Mouse (Mus musculus): ENCODE measurements around the gene Exosc5. TPM values are rescaled to one million over a fixed set of nuclear protein-coding genes. Genes with fewer than 3 reads are reported as not detected.

Exosc5 gene
- polyA plus RNA-seq, 1 experiment from 2014 or later: 8.2 TPM

DNA sequence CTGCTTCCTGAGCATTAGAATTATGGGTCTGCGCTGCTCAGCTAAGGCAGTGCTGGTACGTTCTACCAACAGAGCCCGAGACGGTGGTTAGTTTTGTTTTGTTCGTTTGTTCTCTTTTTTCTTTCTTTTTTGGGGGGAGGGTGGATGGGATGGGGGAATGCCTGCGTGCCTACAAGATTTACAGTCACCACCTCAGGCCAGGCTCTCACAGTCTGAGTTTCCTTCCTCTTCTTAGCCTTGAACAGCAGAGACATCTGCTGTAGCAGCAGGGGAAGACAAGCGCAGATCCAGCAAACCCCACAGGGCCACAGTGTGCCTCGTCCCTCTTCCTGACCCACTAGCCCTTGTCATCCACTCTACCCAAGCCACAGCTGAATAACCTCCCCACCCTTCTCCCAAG, 7.7 kb upstream of the Exosc5 start:
- 1% methylated on average over 8 of the region's 8 CpGs for WGBS (ENCODE audit: missing documents)
- Histone ChIP-seq H3K79me2 (ENCODE audit: inconsistent target) (peaks cover 18% of the 10 kb centered on the region; the same call in 1 of the 2 replicates), H3K36me3 (ENCODE audit: inconsistent target) (no peaks in the 10 kb centered on the region), H3K27ac (peak overlapping the region; percentile 77), H3K4me3 (ENCODE audit: inconsistent target) (no peak overlapping the region)

GRCm38 (mm10) chr7:25652244-25652759, 6.7 kb upstream of the Exosc5 start:
- H3K36me3 ChIP-seq (ENCODE audit: inconsistent target): no peaks in the 10 kb centered on the region
- peaks cover 29% of the 10 kb centered on the region; the same call in 1 of the 2 replicates for H3K79me2 ChIP-seq (ENCODE audit: inconsistent target)
- 5% methylated on average over 11 of the region's 12 CpGs for WGBS (ENCODE audit: missing documents)
- H3K4me3 ChIP-seq (ENCODE audit: inconsistent target): no peak overlapping the region
- H3K27ac ChIP-seq: peak overlapping the region; percentile 77; the same call in 1 of the 2 replicates

GRCm38 (mm10) chr7:25655601-25656428, 3.1 kb upstream of the Exosc5 start:
- Histone ChIP-seq H3K4me3 (ENCODE audit: inconsistent target) (no peak overlapping the region), H3K27ac (no peak overlapping the region), H3K79me2 (ENCODE audit: inconsistent target) (peaks cover 54% of the 10 kb centered on the region; the same call in 1 of the 2 replicates), H3K36me3 (ENCODE audit: inconsistent target) (no peaks in the 10 kb centered on the region)
- WGBS (ENCODE audit: missing documents): 72% methylated on average over 11 of the region's 11 CpGs

GRCm38 (mm10) chr7:25657785-25658184, 1.2 kb upstream of the Exosc5 start:
- Histone ChIP-seq H3K79me2 (ENCODE audit: inconsistent target) (peaks cover 72% of the 10 kb centered on the region; the same call in 1 of the 2 replicates), H3K36me3 (ENCODE audit: inconsistent target) (no peaks in the 10 kb centered on the region; the same call in 1 of the 2 replicates), H3K27ac (0 out of 2 replicates have a peak overlapping the region, but pooled peaks have one; percentile 97), H3K4me3 (ENCODE audit: inconsistent target) (peak overlapping the region; percentile 93)
- 31% methylated on average over 9 of the region's 10 CpGs for WGBS (ENCODE audit: missing documents)

- Histone ChIP-seq H3K79me2 (ENCODE audit: inconsistent target) (peaks cover 17% of the 10 kb centered on the region; the same call in 1 of the 2 replicates), H3K36me3 (ENCODE audit: inconsistent target) (peaks cover 11% of the 10 kb centered on the region; the same call in 1 of the 2 replicates), H3K27ac (no peak overlapping the region), H3K4me3 (ENCODE audit: inconsistent target) (no peak overlapping the region)
- WGBS (ENCODE audit: missing documents): 99% methylated on average over 8 of the region's 8 CpGs
Measured at GRCm38 (mm10) chr7:25666381-25666780, 7.4 kb downstream of the Exosc5 start.

GRCm38 (mm10) chr7:25669158-25669557, 10.2 kb downstream of the Exosc5 start:
- no peaks in the 10 kb centered on the region for H3K79me2 ChIP-seq (ENCODE audit: inconsistent target)
- no peak overlapping the region for H3K27ac ChIP-seq
- H3K36me3 ChIP-seq (ENCODE audit: inconsistent target): peaks cover 11% of the 10 kb centered on the region; the same call in 1 of the 2 replicates
- no peak overlapping the region for H3K4me3 ChIP-seq (ENCODE audit: inconsistent target)
- 94% methylated on average over 7 of the region's 10 CpGs for WGBS (ENCODE audit: missing documents)

- Histone ChIP-seq H3K79me2 (ENCODE audit: inconsistent target) (no peaks in the 10 kb centered on the region), H3K36me3 (ENCODE audit: inconsistent target) (peaks cover 11% of the 10 kb centered on the region; the same call in 1 of the 2 replicates), H3K4me3 (ENCODE audit: inconsistent target) (no peak overlapping the region), H3K27ac (no peak overlapping the region)
- WGBS (ENCODE audit: missing documents): 88% methylated on average over 9 of the region's 9 CpGs
Measured at GRCm38 (mm10) chr7:25669631-25670030, 10.7 kb downstream of the Exosc5 start.

GRCm38 (mm10) chr7:25670096-25670495, 11.1 kb downstream of the Exosc5 start:
- Histone ChIP-seq H3K4me3 (ENCODE audit: inconsistent target) (no peak overlapping the region), H3K27ac (no peak overlapping the region), H3K79me2 (ENCODE audit: inconsistent target) (no peaks in the 10 kb centered on the region), H3K36me3 (ENCODE audit: inconsistent target) (peaks cover 11% of the 10 kb centered on the region; the same call in 1 of the 2 replicates)
- 91% methylated on average over 4 of the region's 4 CpGs for WGBS (ENCODE audit: missing documents)

DNA sequence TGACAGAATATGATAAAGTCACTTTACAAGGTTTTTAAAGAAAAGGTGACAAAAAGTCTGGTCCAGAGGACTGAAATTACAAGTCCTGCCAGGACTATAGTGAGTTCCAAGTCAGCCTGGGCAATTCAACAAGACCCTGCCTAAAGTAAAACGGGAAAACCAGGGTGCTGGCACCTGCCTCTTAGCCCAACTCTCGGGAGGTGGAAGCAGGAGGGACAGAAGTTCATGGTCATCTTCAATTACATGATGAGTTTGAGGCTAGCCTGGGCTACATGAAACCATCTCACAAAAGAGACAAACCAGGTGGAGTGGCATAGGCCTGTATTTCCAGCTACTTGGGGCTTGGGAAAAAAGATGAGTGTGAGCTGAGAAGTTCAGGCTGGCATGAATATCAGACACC, 12.7 kb downstream of the Exosc5 start:
- H3K36me3 ChIP-seq (ENCODE audit: inconsistent target): peaks cover 11% of the 10 kb centered on the region; the same call in 1 of the 2 replicates
- H3K4me3 ChIP-seq (ENCODE audit: inconsistent target): no peak overlapping the region
- H3K27ac ChIP-seq: no peak overlapping the region
- 78% methylated on average over 2 of the region's 2 CpGs for WGBS (ENCODE audit: missing documents)
- no peaks in the 10 kb centered on the region for H3K79me2 ChIP-seq (ENCODE audit: inconsistent target)

- H3K79me2 ChIP-seq (ENCODE audit: inconsistent target): no peaks in the 10 kb centered on the region
- H3K36me3 ChIP-seq (ENCODE audit: inconsistent target): peaks cover 11% of the 10 kb centered on the region; the same call in 1 of the 2 replicates
- no peak overlapping the region for H3K4me3 ChIP-seq (ENCODE audit: inconsistent target)
- WGBS (ENCODE audit: missing documents): 73% methylated on average over 4 of the region's 4 CpGs
- no peak overlapping the region for H3K27ac ChIP-seq
Measured at GRCm38 (mm10) chr7:25672442-25672841, 13.5 kb downstream of the Exosc5 start.

- Histone ChIP-seq H3K79me2 (ENCODE audit: inconsistent target) (no peaks in the 10 kb centered on the region), H3K36me3 (ENCODE audit: inconsistent target) (no peaks in the 10 kb centered on the region), H3K4me3 (ENCODE audit: inconsistent target) (no peak overlapping the region), H3K27ac (no peak overlapping the region)
- 20% methylated on average over 9 of the region's 9 CpGs for WGBS (ENCODE audit: missing documents)
Measured at GRCm38 (mm10) chr7:25674297-25674696, 15.3 kb downstream of the Exosc5 start.

DNA sequence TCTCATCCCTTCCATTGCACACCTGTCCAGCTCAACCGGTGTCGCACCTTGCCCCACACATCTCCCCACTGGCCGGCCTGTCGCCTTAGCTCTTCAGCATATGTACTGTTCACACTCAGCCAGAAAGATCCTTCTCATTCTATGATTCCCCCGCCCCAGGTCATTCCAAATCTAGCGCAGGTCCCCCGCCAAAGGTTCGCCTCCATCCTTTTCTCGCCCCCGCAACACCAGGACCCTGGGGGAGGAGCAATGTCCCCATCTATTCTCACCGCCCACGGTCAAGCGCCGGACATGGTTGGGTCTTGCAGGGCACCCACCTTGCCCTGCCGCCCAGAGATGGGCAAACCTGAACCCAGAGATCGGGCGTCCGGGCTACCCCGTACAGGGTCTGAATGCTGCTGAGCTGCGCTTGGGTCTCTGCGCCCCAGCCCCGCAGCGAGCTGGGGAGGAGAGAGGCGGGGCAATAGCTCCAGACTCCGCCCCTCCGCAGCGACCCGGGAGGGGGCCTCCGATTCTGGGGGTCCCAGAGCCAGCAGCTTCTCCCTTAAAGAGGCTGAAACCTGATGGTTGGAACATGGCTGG, 15.8 kb downstream of the Exosc5 start, which contains the start of gene Tmem91:
TSS of gene Tmem91 (minus strand) at position 448 of the 582 bp plus-strand sequence.
- no peak within 1 kb of the TSS for H3K27ac ChIP-seq
- no peaks in the 10 kb centered on the region for H3K79me2 ChIP-seq (ENCODE audit: inconsistent target)
- H3K36me3 ChIP-seq (ENCODE audit: inconsistent target): no peaks in the 10 kb centered on the region
- H3K4me3 ChIP-seq (ENCODE audit: inconsistent target): no peak within 1 kb of the TSS
- WGBS (ENCODE audit: missing documents): 4% methylated on average over 29 of the region's 29 CpGs

DNA sequence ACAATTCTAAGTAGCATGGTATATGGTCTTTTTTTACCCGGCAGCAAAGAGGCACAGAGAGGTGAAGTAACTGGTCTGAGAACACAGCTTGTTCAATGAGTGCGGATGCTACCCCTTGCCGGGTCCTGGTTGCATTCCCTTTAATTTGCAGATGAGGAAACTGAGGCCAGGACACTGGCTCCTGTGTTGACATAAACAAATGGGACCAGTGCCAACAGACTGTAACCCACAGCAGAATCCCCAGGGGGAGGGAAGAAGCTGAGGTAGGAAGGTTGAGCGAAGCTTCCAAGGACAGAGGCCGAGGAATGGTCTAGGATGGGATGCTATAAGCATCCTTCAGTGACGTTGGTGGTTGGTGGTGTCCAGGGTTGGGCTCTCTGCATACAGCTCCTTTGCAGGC, 16.4 kb downstream of the Exosc5 start:
- Histone ChIP-seq H3K4me3 (ENCODE audit: inconsistent target) (no peak overlapping the region), H3K79me2 (ENCODE audit: inconsistent target) (no peaks in the 10 kb centered on the region), H3K36me3 (ENCODE audit: inconsistent target) (no peaks in the 10 kb centered on the region), H3K27ac (no peak overlapping the region)
- WGBS (ENCODE audit: missing documents): 77% methylated on average over 6 of the region's 6 CpGs

DNA sequence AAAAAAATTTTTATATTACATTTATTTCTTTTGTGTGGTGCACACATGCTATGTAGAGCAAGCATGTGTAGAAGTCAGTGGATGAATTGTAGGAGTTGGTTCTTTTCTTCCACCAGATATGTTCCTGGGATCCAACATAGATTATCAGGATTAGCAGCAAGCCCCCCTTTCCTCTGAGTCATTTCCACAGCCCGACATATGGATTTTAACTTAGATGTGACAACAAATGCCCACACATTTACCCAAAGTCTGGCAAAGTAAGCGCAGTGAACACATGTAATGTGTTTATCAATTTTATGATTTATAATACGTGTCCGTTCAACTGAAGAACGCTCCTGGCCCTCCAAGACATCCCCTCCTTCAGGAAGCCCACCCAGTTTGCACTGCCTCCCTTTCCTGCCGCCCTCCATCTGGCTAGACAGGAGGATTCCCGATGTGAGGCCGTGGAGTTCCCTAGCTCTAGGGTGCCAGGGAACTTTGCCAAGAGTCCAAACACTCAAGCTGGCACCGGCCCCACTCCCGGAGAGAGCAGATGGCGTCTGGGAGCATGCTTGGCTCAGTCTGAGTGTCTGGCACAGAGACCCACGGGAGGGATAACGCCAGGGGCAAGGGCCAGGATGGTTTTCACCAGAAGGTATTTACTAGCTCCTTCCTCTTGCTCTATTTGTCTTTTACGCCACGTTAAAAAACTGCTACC, 17.3 kb downstream of the Exosc5 start:
- 94% methylated on average over 15 of the region's 15 CpGs for WGBS (ENCODE audit: missing documents)
- Histone ChIP-seq H3K4me3 (ENCODE audit: inconsistent target) (no peak overlapping the region), H3K36me3 (ENCODE audit: inconsistent target) (no peaks in the 10 kb centered on the region), H3K79me2 (ENCODE audit: inconsistent target) (peaks cover under 1% of the 10 kb centered on the region; the same call in 1 of the 2 replicates), H3K27ac (no peak overlapping the region)

Measured in macrophage (primary cell).